Mouse (Mus musculus): ENCODE measurements around the gene Kiz. TPM values are rescaled to one million over a fixed set of nuclear protein-coding genes. Genes with fewer than 3 reads are reported as not detected.

The Kiz gene
- total RNA-seq, 2 experiments from 2014 or later, result 22.0 to 24.4 TPM

Other genes with a start within 250 kb of the Kiz start
- 10 to 100 TPM; 41.6 to 58.6 TPM for gene Xrn2, start 157.1 kb downstream of the Kiz start, total RNA-seq (2021)
- gene Nkx2-4, start 229.6 kb downstream of the Kiz start, total RNA-seq (2021), result not detected

All from layer of hippocampus, postnatal 25 days (tissue).